Mouse (Mus musculus): Measurements from ENCODE around the gene Ssu72. TPM values are rescaled to one million over a fixed set of nuclear protein-coding genes. Genes with fewer than 3 reads are reported as not detected.
A peak's percentile ranks its signal among the peaks of the same experiment; 100 is the strongest.

Gene Ssu72
- polyA plus RNA-seq, 1 experiment from 2014 or later, result 144 TPM

- ATAC-seq (replicated peaks; ENCODE audit: low FRiP score), result peak; percentile 9; the same call in 1 of the 2 replicates
- 2% methylated on average over 28 of the region's 28 CpGs for WGBS
Observed at GRCm38 (mm10) chr4:155761356-155762099, 56.9 kb downstream of the Ssu72 start.

GRCm38 (mm10) chr4:155762357-155762756 lies 57.8 kb downstream of the Ssu72 start:
- Histone ChIP-seq H3K9me3 (replicated peaks) (no peaks in the 10 kb centered on the region), H3K9ac (no peak overlapping the region), H3K4me2 (0 out of 2 replicates have a peak overlapping the region, but pooled peaks have one; percentile 94), H3K4me3 (replicated peaks) (no peak overlapping the region), H3K36me3 (peaks cover 4% of the 10 kb centered on the region), H3K4me1 (peaks cover 32% of the 10 kb centered on the region), H3K27me3 (no peaks in the 10 kb centered on the region), H3K27ac (no peak overlapping the region)
- ATAC-seq (replicated peaks; ENCODE audit: low FRiP score), result no peak
- 81% methylated on average over 3 of the region's 3 CpGs for WGBS

More at GRCm38 (mm10) chr4:155761356-155762099, 56.9 kb downstream of the Ssu72 start:
- Histone ChIP-seq H3K36me3 (peaks cover 13% of the 10 kb centered on the region), H3K9ac (peak overlapping the region; percentile 69), H3K27ac (peak overlapping the region; percentile 73), H3K4me2 (peak overlapping the region; percentile 94), H3K27me3 (no peaks in the 10 kb centered on the region), H3K4me1 (peaks cover 32% of the 10 kb centered on the region), H3K4me3 (replicated peaks) (peak overlapping the region; percentile 71), H3K9me3 (replicated peaks) (no peaks in the 10 kb centered on the region)

- 66% methylated on average over 5 of the region's 5 CpGs for WGBS
- Histone ChIP-seq H3K4me3 (replicated peaks) (peak overlapping the region; percentile 60), H3K27ac (peak overlapping the region; percentile 85), H3K27me3 (peaks cover 25% of the 10 kb centered on the region), H3K9ac (peak overlapping the region; percentile 79), H3K4me1 (peaks cover 40% of the 10 kb centered on the region), H3K4me2 (peak overlapping the region; percentile 92), H3K36me3 (no peaks in the 10 kb centered on the region), H3K9me3 (replicated peaks) (no peaks in the 10 kb centered on the region)
- ATAC-seq (replicated peaks; ENCODE audit: low FRiP score), result no peak
Observed at GRCm38 (mm10) chr4:155769496-155769879, 64.9 kb downstream of the Ssu72 start.

GRCm38 (mm10) chr4:155769880-155770512 lies 65.4 kb downstream of the Ssu72 start:
- Histone ChIP-seq H3K27ac (peak overlapping the region; percentile 85), H3K9me3 (replicated peaks) (no peaks in the 10 kb centered on the region), H3K9ac (peak overlapping the region; percentile 79), H3K36me3 (no peaks in the 10 kb centered on the region), H3K4me3 (replicated peaks) (peak overlapping the region; percentile 60), H3K27me3 (peaks cover 29% of the 10 kb centered on the region), H3K4me2 (peak overlapping the region; percentile 92), H3K4me1 (peaks cover 45% of the 10 kb centered on the region)
- WGBS, result under 1% methylated on average over 39 of the region's 39 CpGs
- ATAC-seq (replicated peaks; ENCODE audit: low FRiP score), result peak; percentile 92

- peak; percentile 5; the same call in 1 of the 2 replicates for ATAC-seq (replicated peaks; ENCODE audit: low FRiP score)
- Histone ChIP-seq H3K27me3 (peaks cover 35% of the 10 kb centered on the region), H3K4me2 (peak overlapping the region; percentile 92), H3K9ac (peak overlapping the region; percentile 79), H3K4me1 (peaks cover 51% of the 10 kb centered on the region), H3K9me3 (replicated peaks) (no peaks in the 10 kb centered on the region), H3K36me3 (no peaks in the 10 kb centered on the region), H3K27ac (no peak overlapping the region), H3K4me3 (replicated peaks) (peak overlapping the region; percentile 60)
- WGBS, result 37% methylated on average over 23 of the region's 24 CpGs
Observed at GRCm38 (mm10) chr4:155770626-155771025, 66.0 kb downstream of the Ssu72 start.

GRCm38 (mm10) chr4:155771706-155772105 lies 67.1 kb downstream of the Ssu72 start:
- H3K27ac ChIP-seq, result no peak overlapping the region
- no peak for ATAC-seq (replicated peaks; ENCODE audit: low FRiP score)
- H3K4me1 ChIP-seq, result peaks cover 56% of the 10 kb centered on the region
- H3K9ac ChIP-seq, result no peak overlapping the region
- H3K9me3 ChIP-seq (replicated peaks), result no peaks in the 10 kb centered on the region
- peaks cover 35% of the 10 kb centered on the region for H3K27me3 ChIP-seq
- no peak overlapping the region for H3K4me3 ChIP-seq (replicated peaks)
- WGBS, result 69% methylated on average over 2 of the region's 2 CpGs
- no peak overlapping the region for H3K4me2 ChIP-seq
- no peaks in the 10 kb centered on the region for H3K36me3 ChIP-seq

GRCm38 (mm10) chr4:155772786-155773185 lies 68.2 kb downstream of the Ssu72 start:
- Histone ChIP-seq H3K27ac (no peak overlapping the region), H3K9me3 (replicated peaks) (no peaks in the 10 kb centered on the region), H3K4me3 (replicated peaks) (no peak overlapping the region), H3K27me3 (peaks cover 35% of the 10 kb centered on the region), H3K9ac (no peak overlapping the region), H3K4me2 (no peak overlapping the region), H3K4me1 (peaks cover 63% of the 10 kb centered on the region), H3K36me3 (no peaks in the 10 kb centered on the region)
- ATAC-seq (replicated peaks; ENCODE audit: low FRiP score), result no peak
- WGBS, result 90% methylated on average over 13 of the region's 13 CpGs

- Histone ChIP-seq H3K9ac (peak overlapping the region; percentile 40; the same call in 1 of the 2 replicates), H3K4me3 (replicated peaks) (peak overlapping the region; percentile 43), H3K27me3 (peaks cover 35% of the 10 kb centered on the region), H3K9me3 (replicated peaks) (no peaks in the 10 kb centered on the region), H3K4me2 (peak overlapping the region; percentile 84), H3K27ac (no peak overlapping the region), H3K36me3 (no peaks in the 10 kb centered on the region), H3K4me1 (peaks cover 64% of the 10 kb centered on the region)
- WGBS, result 44% methylated on average over 5 of the region's 5 CpGs
- ATAC-seq (replicated peaks; ENCODE audit: low FRiP score), result no peak
Observed at GRCm38 (mm10) chr4:155773335-155774078, 68.9 kb downstream of the Ssu72 start.

GRCm38 (mm10) chr4:155774280-155774754 lies 69.7 kb downstream of the Ssu72 start, which contains the start of gene Vwa1:
TSS of gene Vwa1 (minus strand) at chr4:155774698.
- Histone ChIP-seq H3K4me2 (peak within 1 kb of the TSS; percentile 84), H3K27me3 (peaks cover 35% of the 10 kb centered on the region), H3K9me3 (replicated peaks) (no peaks in the 10 kb centered on the region), H3K36me3 (no peaks in the 10 kb centered on the region), H3K9ac (peak within 1 kb of the TSS; percentile 40), H3K4me1 (peaks cover 59% of the 10 kb centered on the region), H3K4me3 (replicated peaks) (peak within 1 kb of the TSS; percentile 43), H3K27ac (peak within 1 kb of the TSS; percentile 27; the same call in 1 of the 2 replicates)
- WGBS, result 1% methylated on average over 35 of the region's 35 CpGs
- peak; percentile 75 for ATAC-seq (replicated peaks; ENCODE audit: low FRiP score)

- Histone ChIP-seq H3K4me3 (replicated peaks) (peak overlapping the region; percentile 43; the same call in 1 of the 2 replicates), H3K4me1 (peaks cover 51% of the 10 kb centered on the region), H3K36me3 (no peaks in the 10 kb centered on the region), H3K27ac (peak overlapping the region; percentile 27; the same call in 1 of the 2 replicates), H3K9me3 (replicated peaks) (no peaks in the 10 kb centered on the region), H3K27me3 (peaks cover 35% of the 10 kb centered on the region), H3K4me2 (peak overlapping the region; percentile 84), H3K9ac (peak overlapping the region; percentile 40; the same call in 1 of the 2 replicates)
- no peak for ATAC-seq (replicated peaks; ENCODE audit: low FRiP score)
- WGBS, result 51% methylated on average over 9 of the region's 9 CpGs
Observed at GRCm38 (mm10) chr4:155774971-155775740, 70.6 kb downstream of the Ssu72 start.

- peaks cover 34% of the 10 kb centered on the region for H3K27me3 ChIP-seq
- H3K4me1 ChIP-seq, result peaks cover 47% of the 10 kb centered on the region
- no peak overlapping the region for H3K4me3 ChIP-seq (replicated peaks)
- 0 out of 2 replicates have a peak overlapping the region, but pooled peaks have one; percentile 27 for H3K27ac ChIP-seq
- ATAC-seq (replicated peaks; ENCODE audit: low FRiP score), result no peak
- no peak overlapping the region for H3K9ac ChIP-seq
- WGBS, result 82% methylated on average over 3 of the region's 3 CpGs
- no peak overlapping the region for H3K4me2 ChIP-seq
- no peaks in the 10 kb centered on the region for H3K9me3 ChIP-seq (replicated peaks)
- H3K36me3 ChIP-seq, result no peaks in the 10 kb centered on the region
Observed at GRCm38 (mm10) chr4:155775855-155776254, 71.3 kb downstream of the Ssu72 start.

Measured in kidney, embryonic 15.5 days (tissue).